Mouse (Mus musculus): ENCODE data around the gene Cracr2b.

DNA sequence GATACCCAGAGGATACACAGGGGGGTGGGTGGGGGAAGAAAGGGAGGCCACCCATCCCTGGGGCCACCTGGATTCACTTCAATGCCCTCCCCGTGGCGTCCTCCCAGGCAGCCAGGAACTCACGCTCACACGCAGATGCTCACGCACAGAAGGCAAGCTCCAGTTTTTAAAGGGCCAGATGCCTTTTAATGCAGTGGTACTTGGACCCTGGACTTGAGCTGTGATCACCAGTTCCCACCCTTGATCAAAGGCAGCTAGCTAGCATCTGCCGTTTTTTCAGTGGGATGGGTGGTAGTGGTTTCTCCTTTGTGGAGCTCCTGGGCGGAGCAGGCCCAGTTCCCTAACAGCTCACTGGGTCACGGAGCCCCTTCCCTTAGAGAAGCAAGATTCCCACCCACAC lies 26.4 kb upstream of the Cracr2b start:
- TF ChIP-seq EP300 (IDR thresholded peaks at IDR 0.05; ENCODE audit: low read depth) (no peak), CTCF (IDR thresholded peaks at IDR 0.05; ENCODE audit: low read depth) (no peak)
